Mouse (Mus musculus): Measurements from ENCODE around the gene Csrnp3. TPM values are rescaled to one million over a fixed set of nuclear protein-coding genes. Genes with fewer than 3 reads are reported as not detected.

Gene Csrnp3
- polyA plus RNA-seq (2014; fragmentation: Illumina TruSeq; extraction: RNeasy Lipid Tissue Mini Kit (QIAGEN cat#74804); ENCODE audit: low read depth, low replicate concordance) = 3.9 TPM

GRCm38 (mm10) chr2:65845551-65845950 is at the start of gene Csrnp3:
Gene Csrnp3, plus strand, starts transcription at chr2:65845767.

Other genes starting within 250 kb of the Csrnp3 start
- gene Scn2a, start 225.0 kb upstream of the Csrnp3 start, polyA plus RNA-seq (2014; fragmentation: Illumina TruSeq; extraction: RNeasy Lipid Tissue Mini Kit (QIAGEN cat#74804); ENCODE audit: low read depth, low replicate concordance) = 0.24 TPM